Mouse (Mus musculus) spleen, adult 2 months (tissue): ENCODE results near the gene Parn. TPM values are rescaled to one million over a fixed set of nuclear protein-coding genes. Genes with fewer than 3 reads are reported as not detected.
A peak's percentile ranks its signal among the peaks of the same experiment; 100 is the strongest.

Source experiments
- DNase-seq, 2 experiments: peaks; one replicate each; pipeline versions ENCODE4 v3.0.0 to v3.0.0-alpha.2; 2012 to 2021; ENCODE audit warnings: low spot score in 2 of 2, low read depth in 1 of 2
- H3K27ac ChIP-seq: fragments of 200-500 bp; 2 replicates; pipeline ENCODE4 v1.5.1; 2012; ENCODE audit warnings: low read length, inconsistent platforms; ENCODE audit not compliant: insufficient read depth
- H3K27me3 ChIP-seq: fragments of 200-500 bp; 2 replicates; pipeline ENCODE4 v1.6.1; 2012; ENCODE audit warnings: mild to moderate bottlenecking, moderate library complexity, low read length, inconsistent platforms; ENCODE audit not compliant: control insufficient read depth, insufficient read depth
- H3K36me3 ChIP-seq: fragments of 200-500 bp; 2 replicates; pipeline ENCODE4 v1.6.1; 2012; ENCODE audit warnings: mild to moderate bottlenecking, low read length, inconsistent platforms; ENCODE audit not compliant: control insufficient read depth, insufficient read depth
- H3K4me1 ChIP-seq: fragments of 200-500 bp; 2 replicates; pipeline ENCODE4 v1.6.1; 2011; ENCODE audit warnings: inconsistent platforms; ENCODE audit not compliant: control insufficient read depth, insufficient read depth, insufficient read length
- H3K4me3 ChIP-seq: fragments of 200-500 bp; 2 replicates; pipeline ENCODE4 v1.5.1; 2011; ENCODE audit warnings: mild to moderate bottlenecking, inconsistent platforms; ENCODE audit not compliant: insufficient read depth, insufficient read length; ENCODE audit errors: extremely low read depth
- CTCF ChIP-seq: fragments of 200-500 bp; IDR thresholded peaks from 2 replicates; pipeline ENCODE4 v1.5.1; 2011; ENCODE audit warnings: mild to moderate bottlenecking, inconsistent platforms; ENCODE audit not compliant: insufficient read depth, insufficient read length, insufficient replicate concordance; ENCODE audit errors: extremely low read depth
- POLR2A ChIP-seq: fragments of 200-500 bp; IDR thresholded peaks from 2 replicates; pipeline ENCODE4 v1.6.1; 2011; ENCODE audit warnings: low read depth, low read length, inconsistent platforms
- WGBS: fragments of 180-500 bp; shearing (Covaris S2); methylation state at CpG from one replicate; pipeline ENCODE4 v1.1.7; 2018; 5-methylcytosine and 5-hydroxymethylcytosine counted together
- polyA plus RNA-seq: library from polyadenylated mRNA; depleted of rRNA; stranded (reverse); fragments of >200 nt; gene quantifications from 2 replicates; pipeline ENCODE4 v1.2.3, GENCODE M21; 2012

The Parn gene
- polyA plus RNA-seq, 1 experiment: 9.9 TPM

DNA sequence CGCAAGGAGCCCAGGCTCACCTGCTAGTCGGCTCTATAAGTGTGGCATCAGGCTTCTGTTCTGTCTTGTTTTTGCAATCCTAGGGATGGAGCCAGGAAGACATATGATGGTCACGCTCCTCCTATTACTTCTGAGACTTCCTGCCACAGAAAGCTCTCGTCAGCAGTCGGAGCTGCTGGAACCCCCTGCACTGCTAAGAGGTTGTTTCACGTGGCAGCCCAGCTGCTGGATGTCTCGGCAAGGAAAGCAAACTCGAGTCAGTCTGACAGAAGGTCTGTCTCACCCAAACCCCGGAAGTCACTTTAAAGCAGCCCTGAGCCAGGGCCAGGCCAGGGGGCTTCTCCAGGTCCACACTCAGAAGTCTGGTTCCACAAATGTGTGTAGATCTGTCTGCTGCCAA, 82.7 kb downstream of the Parn start:
- no peak for DNase-seq
- Histone ChIP-seq H3K36me3 (peaks cover 10% of the 10 kb centered on the region; the same call in 1 of the 2 replicates), H3K4me3 (no peak overlapping the region), H3K27ac (no peak overlapping the region; the same call in 1 of the 2 replicates), H3K4me1 (no peaks in the 10 kb centered on the region), H3K27me3 (no peaks in the 10 kb centered on the region)
- 91% methylated on average over 9 of the region's 9 CpGs for WGBS
- TF ChIP-seq POLR2A: no peak
- TF ChIP-seq CTCF: no peak

DNA sequence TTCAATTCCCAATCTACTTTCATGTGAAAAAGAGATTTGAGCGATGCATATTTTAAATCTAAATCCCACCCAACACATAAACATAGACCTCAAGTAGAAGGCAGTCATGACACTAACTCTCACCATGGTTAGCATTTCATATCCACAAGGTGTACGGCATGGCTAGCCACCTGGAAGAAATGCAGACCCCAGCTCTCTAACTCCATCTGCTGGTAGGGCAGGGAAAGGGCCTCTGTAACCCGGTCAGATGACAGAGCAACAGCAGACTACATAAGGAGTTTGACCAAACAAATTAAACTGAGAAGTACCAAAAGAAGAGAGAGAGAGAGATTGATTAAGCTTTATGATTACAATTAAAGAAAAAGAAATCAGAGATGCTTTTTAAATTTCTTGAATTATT, 87.2 kb downstream of the Parn start:
- peaks cover 8% of the 10 kb centered on the region; the same call in 1 of the 2 replicates for H3K36me3 ChIP-seq
- 91% methylated on average over 3 of the region's 3 CpGs for WGBS
- no peak overlapping the region for H3K4me3 ChIP-seq
- no peaks in the 10 kb centered on the region for H3K4me1 ChIP-seq
- no peak for DNase-seq
- no peaks in the 10 kb centered on the region for H3K27me3 ChIP-seq
- H3K27ac ChIP-seq: no peak overlapping the region
- TF ChIP-seq CTCF: peak; percentile 19; the same call in 1 of the 2 replicates
- TF ChIP-seq POLR2A: no peak

DNA sequence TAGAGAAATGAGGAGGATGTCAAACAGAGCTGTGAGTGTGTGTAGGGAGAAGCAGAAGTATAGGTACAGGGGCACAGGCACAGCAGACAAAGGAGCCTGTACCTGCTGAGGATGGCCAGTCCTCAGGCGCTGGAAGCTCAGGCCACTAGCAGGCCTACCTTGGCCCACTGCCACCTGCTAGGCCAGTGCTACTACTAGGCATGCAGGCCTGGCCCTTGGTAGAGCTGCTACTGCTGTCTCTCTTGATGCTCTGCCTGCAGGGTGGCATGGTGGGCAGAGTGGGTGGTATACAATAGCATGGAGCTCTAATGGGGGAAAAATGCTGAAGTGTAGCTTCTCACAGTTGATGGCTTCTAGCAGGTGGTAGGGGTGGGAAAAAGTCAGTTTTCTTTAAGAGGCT, 88.0 kb downstream of the Parn start:
- 88% methylated on average over 1 of the region's 1 CpGs for WGBS
- no peak for TF ChIP-seq POLR2A
- no peak for TF ChIP-seq CTCF
- no peaks in the 10 kb centered on the region for H3K27me3 ChIP-seq
- peaks cover 3% of the 10 kb centered on the region; the same call in 1 of the 2 replicates for H3K36me3 ChIP-seq
- no peaks in the 10 kb centered on the region for H3K4me1 ChIP-seq
- DNase-seq: no peak
- H3K27ac ChIP-seq: no peak overlapping the region
- H3K4me3 ChIP-seq: no peak overlapping the region

DNA sequence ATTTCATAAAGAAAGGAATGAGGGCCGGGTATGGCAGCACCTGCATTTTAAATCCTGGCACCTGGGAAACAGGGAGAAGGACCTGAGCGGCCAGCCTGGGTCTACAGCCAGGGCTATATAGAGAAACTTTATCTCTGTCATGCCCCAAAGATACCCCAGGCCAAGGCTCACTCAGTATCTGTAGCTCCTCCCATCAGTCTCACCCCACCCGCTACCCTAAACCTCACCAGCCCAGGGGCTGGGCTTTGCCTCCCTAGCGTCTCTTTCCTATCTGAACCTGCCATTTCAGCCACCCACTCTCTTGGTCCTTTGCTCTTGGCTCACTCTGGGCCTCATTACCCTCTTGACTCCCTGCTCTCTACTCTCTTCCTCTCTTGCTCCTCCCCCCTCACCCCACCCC, 92.7 kb downstream of the Parn start:
- no peak overlapping the region for H3K27ac ChIP-seq
- H3K36me3 ChIP-seq: no peaks in the 10 kb centered on the region
- DNase-seq: no peak
- H3K4me1 ChIP-seq: no peaks in the 10 kb centered on the region
- no peak overlapping the region for H3K4me3 ChIP-seq
- 89% methylated on average over 4 of the region's 4 CpGs for WGBS
- TF ChIP-seq CTCF: no peak
- TF ChIP-seq POLR2A: no peak
- H3K27me3 ChIP-seq: no peaks in the 10 kb centered on the region

DNA sequence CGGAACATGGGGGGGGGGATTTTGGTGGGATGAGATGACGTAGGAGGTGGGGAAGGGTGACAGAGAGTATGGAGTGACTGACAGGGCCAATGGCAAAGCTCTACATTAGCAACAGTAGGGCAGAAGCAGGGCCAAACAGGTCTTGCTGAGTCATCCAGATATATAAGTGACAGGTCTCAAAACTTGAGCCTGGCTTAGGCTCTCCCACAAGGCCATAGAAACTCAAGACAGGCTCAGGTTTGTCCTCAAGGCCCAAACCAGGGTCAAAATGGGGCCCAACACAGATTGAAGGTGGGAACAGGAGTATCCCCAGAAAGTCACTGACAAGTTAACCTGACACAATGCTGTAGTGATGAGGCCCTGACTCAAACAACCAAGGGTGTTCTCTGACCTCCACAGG, 99.7 kb downstream of the Parn start:
- no peak for DNase-seq
- H3K36me3 ChIP-seq: 0 out of 2 replicates have a peak, but pooled peaks cover 2% of the 10 kb centered on the region
- TF ChIP-seq POLR2A (no peak), CTCF (no peak)
- no peaks in the 10 kb centered on the region for H3K4me1 ChIP-seq
- H3K27ac ChIP-seq: no peak overlapping the region
- 92% methylated on average over 2 of the region's 2 CpGs for WGBS
- no peaks in the 10 kb centered on the region for H3K27me3 ChIP-seq
- no peak overlapping the region for H3K4me3 ChIP-seq

DNA sequence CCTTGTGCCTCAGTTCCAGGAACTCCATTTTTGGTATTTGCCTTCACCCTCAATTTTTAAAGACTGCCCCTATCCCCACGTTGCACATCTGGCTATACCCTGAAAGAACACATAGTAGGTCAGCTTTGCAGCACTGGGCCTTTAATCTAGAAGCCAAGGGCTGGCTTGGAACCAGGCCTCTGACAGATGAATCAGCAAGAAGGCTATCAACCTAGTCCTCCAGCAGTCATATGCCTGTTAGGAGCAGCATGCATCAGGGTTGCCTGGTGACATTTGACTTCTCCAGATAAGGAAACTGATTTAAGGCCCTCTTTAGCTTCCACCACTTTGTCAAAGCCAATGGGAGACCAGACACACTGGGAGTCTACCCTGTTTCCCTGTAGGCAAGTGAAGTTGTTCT, 100.4 kb downstream of the Parn start:
- Histone ChIP-seq H3K27me3 (no peaks in the 10 kb centered on the region), H3K36me3 (peaks cover 2% of the 10 kb centered on the region; the same call in 1 of the 2 replicates), H3K4me1 (no peaks in the 10 kb centered on the region), H3K27ac (no peak overlapping the region), H3K4me3 (no peak overlapping the region)
- no peak for DNase-seq
- TF ChIP-seq CTCF: no peak
- no peak for TF ChIP-seq POLR2A
- 82% methylated on average over 1 of the region's 1 CpGs for WGBS

DNA sequence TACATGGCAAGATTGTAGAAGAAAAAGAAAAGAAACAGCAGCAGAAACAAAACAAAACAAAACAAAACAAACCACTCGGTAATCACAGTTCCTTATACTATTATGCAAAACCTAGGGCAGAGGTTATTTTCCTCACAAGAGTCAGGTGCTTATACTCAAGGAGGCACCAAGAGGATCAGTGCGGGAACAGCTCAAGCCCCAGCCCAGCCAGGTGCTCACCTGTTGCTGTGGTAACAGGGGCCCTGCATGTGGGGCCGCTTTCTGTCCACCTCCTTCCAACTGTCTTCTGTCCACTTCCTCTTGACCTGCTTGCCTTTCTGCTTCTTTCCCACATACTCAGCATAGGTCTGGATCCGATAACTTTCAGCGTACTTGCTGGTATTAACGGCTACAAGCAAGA, 101.6 kb downstream of the Parn start:
- Histone ChIP-seq H3K36me3 (peaks cover 2% of the 10 kb centered on the region; the same call in 1 of the 2 replicates), H3K27ac (no peak overlapping the region), H3K27me3 (no peaks in the 10 kb centered on the region), H3K4me1 (no peaks in the 10 kb centered on the region), H3K4me3 (no peak overlapping the region)
- no peak for DNase-seq
- no peak for TF ChIP-seq CTCF
- WGBS: 94% methylated on average over 6 of the region's 6 CpGs
